Comparison of ENCODE assay signal across 8 mouse cellular contexts in the genomic region with DNA sequence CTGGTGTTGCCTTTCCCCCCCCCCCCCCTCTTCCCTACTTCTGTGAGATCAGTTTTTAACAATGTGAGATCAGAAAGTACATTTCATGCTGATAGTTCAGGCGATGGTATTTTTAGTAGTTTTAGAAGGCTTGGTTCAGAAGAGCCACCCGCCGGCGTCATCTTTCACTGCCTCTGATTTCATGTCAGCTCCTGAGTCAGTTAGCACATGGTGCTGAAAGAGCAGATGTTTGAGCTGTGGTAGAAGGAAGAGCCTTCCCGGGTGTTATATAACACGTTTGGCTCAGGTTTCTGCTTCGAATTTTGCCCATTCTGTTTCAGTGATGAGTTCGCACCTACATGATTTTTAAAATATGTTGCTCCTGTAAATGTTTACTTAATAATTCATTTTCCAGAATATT.
DNase-seq lines count a peak whose midpoint lies in the region; ATAC-seq lines count a peak whose summit lies in the region.

No protein-coding gene starts in this region.

- H3K9me3 ChIP-seq in kidney, embryonic 16.5 days (ENCODE audit: low read length), result no peaks in the 10 kb centered on the region

- H3K4me1 ChIP-seq in kidney, embryonic 16.5 days (ENCODE audit: insufficient read depth, low read length), result peaks cover 14% of the 10 kb centered on the region

- WGBS in kidney, embryonic 16.5 days, result 19% methylated on average over 8 of the region's 8 CpGs

- no peak overlapping the region for H3K4me3 ChIP-seq in kidney, embryonic 16.5 days (ENCODE audit: low read length)

- no peaks in the 10 kb centered on the region for H3K36me3 ChIP-seq in kidney, embryonic 16.5 days (ENCODE audit: insufficient read depth, low read length)

- no peak overlapping the region for H3K4me2 ChIP-seq in kidney, embryonic 16.5 days (replicated peaks; ENCODE audit: low read depth, low read length)

- no peak overlapping the region for H3K9ac ChIP-seq in kidney, embryonic 16.5 days (replicated peaks; ENCODE audit: low read length)

- ATAC-seq in kidney, embryonic 16.5 days (ENCODE audit: low FRiP score, low TSS enrichment), result peak; percentile 84; the same call in 1 of the 2 replicates
- ATAC-seq in megakaryocyte progenitor cell, adult 5-6 weeks (replicated peaks; ENCODE audit: poor library complexity), result peak; percentile 42

- no peak for DNase-seq in kidney, postnatal 4 days
- DNase-seq in cerebellum, adult 9-11 months, result peak; percentile 48
- DNase-seq in frontal cortex, postnatal 14 days (ENCODE audit: low spot score in 2 of 2), result peak; percentile 22 to 26
- no peak for DNase-seq in spleen, postnatal 36 days (ENCODE audit: low spot score in 2 of 2)
- DNase-seq in yolk sac, embryonic 10.5 days (ENCODE audit: low spot score), result no peak
- DNase-seq in lung, postnatal 36 days, result no peak

- no peak overlapping the region for H3K27ac ChIP-seq in kidney, embryonic 16.5 days (ENCODE audit: low read length)

- H3K27me3 ChIP-seq in kidney, embryonic 16.5 days (ENCODE audit: insufficient read depth, low read length), result no peaks in the 10 kb centered on the region

Comparison
In these comparisons a context has a peak if more than half of its experiments do, and no peak if none do; other contexts are left out.
1. DNase-seq: peak in cerebellum, adult 9-11 months (single experiment) and frontal cortex, postnatal 14 days (2 of 2); none in kidney, postnatal 4 days (0 of 2), spleen, postnatal 36 days (0 of 2), yolk sac, embryonic 10.5 days (single experiment) and lung, postnatal 36 days (single experiment).